In the genomic region with DNA sequence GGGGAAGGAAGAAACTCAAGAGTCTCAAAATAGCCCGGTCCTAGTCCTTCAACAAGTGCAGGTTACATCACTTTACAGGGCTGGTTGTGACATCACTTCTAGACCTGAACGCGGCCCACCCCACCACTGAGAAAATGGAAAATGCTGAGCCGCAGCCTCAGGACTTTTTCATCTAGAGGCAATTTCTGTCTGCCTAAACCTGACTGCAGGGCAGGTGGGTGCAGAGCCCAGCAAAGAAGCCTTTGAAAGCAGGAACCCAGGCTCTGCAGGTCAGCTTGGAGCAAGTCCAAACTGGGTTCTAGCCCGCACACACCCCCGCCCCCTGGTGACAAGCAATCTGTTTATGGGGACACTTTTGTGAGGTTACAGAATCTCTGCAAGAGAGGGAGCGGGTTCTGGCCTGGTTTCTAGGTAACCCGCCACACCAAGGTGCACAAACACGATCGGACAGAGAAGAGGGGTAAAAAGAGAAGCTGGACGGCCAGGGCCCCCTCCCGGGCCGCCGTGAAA, we compare ENCODE assay signal across 8 mouse cellular contexts.
DNase-seq lines count a peak whose midpoint lies in the region; ATAC-seq and TF ChIP-seq lines count a peak whose summit lies in the region.

No protein-coding gene starts in this region.

- no peak for TF ChIP-seq CTCF in lung, adult 2 months (IDR thresholded peaks at IDR 0.05; ENCODE audit: insufficient read depth, low read length)

- no peaks in the 10 kb centered on the region for H3K36me3 ChIP-seq in kidney, embryonic 15.5 days
- H3K36me3 ChIP-seq in neural tube, embryonic 13.5 days, result no peaks in the 10 kb centered on the region

- H3K4me3 ChIP-seq in kidney, embryonic 15.5 days (replicated peaks), result peak overlapping the region; percentile 59
- H3K4me3 ChIP-seq in lung, adult 2 months (replicated peaks; ENCODE audit: extremely low read depth, low read depth, low read length), result peak overlapping the region; percentile 60
- peak overlapping the region; percentile 56 for H3K4me3 ChIP-seq in neural tube, embryonic 13.5 days

- H3K4me1 ChIP-seq in kidney, embryonic 15.5 days, result peaks cover 80% of the 10 kb centered on the region
- peaks cover 12% of the 10 kb centered on the region for H3K4me1 ChIP-seq in lung, adult 2 months (ENCODE audit: control insufficient read depth, insufficient read depth, low read length)
- H3K4me1 ChIP-seq in neural tube, embryonic 13.5 days (replicated peaks), result peaks cover 73% of the 10 kb centered on the region

- 0 out of 2 replicates have a peak, but pooled peaks have one; percentile 10 for TF ChIP-seq POLR2A in lung, adult 2 months (IDR thresholded peaks at IDR 0.05; ENCODE audit: borderline replicate concordance, extremely low read depth, low read depth, low read length)

- no peaks in the 10 kb centered on the region for H3K9me3 ChIP-seq in kidney, embryonic 15.5 days (replicated peaks)
- no peaks in the 10 kb centered on the region for H3K9me3 ChIP-seq in neural tube, embryonic 13.5 days

- H3K27me3 ChIP-seq in kidney, embryonic 15.5 days, result no peaks in the 10 kb centered on the region
- no peaks in the 10 kb centered on the region for H3K27me3 ChIP-seq in neural tube, embryonic 13.5 days

- peak overlapping the region; percentile 98 for H3K27ac ChIP-seq in kidney, embryonic 15.5 days
- peak overlapping the region; percentile 96 for H3K27ac ChIP-seq in neural tube, embryonic 13.5 days (replicated peaks)

- H3K9ac ChIP-seq in kidney, embryonic 15.5 days, result peak overlapping the region; percentile 69
- peak overlapping the region; percentile 88 for H3K9ac ChIP-seq in neural tube, embryonic 13.5 days

- ATAC-seq in kidney, embryonic 15.5 days (replicated peaks; ENCODE audit: low FRiP score), result peak; percentile 50
- peak; percentile 49 for ATAC-seq in neural tube, embryonic 13.5 days (ENCODE audit: low read depth)
- ATAC-seq in erythroid progenitor cell, adult 5-6 weeks (replicated peaks; ENCODE audit: low FRiP score, poor library complexity, severe bottlenecking), result no peak

- H3K4me2 ChIP-seq in kidney, embryonic 15.5 days, result peak overlapping the region; percentile 79
- peak overlapping the region; percentile 71 for H3K4me2 ChIP-seq in neural tube, embryonic 13.5 days

- 2% methylated on average over 14 of the region's 14 CpGs for WGBS in kidney, embryonic 15.5 days
- WGBS in lung, adult 2 months, result 7% methylated on average over 14 of the region's 14 CpGs
- under 1% methylated on average over 14 of the region's 14 CpGs for WGBS in neural tube, embryonic 13.5 days

- DNase-seq in urinary bladder, postnatal 14 days (ENCODE audit: low spot score), result peak; percentile 30
- DNase-seq in urinary bladder, adult 18-20 months (ENCODE audit: low spot score in 2 of 2), result no peak
- peak; percentile 87 for DNase-seq in cerebellum, adult 11 months
- DNase-seq in gastrocnemius, postnatal 10 days, result peak; percentile 38
- DNase-seq in lung, adult 2 months, result no peak

Comparison
In these comparisons a context has a peak if more than half of its experiments do, and no peak if none do; other contexts are left out.
1. DNase-seq: peak in urinary bladder, postnatal 14 days (single experiment), cerebellum, adult 11 months (single experiment) and gastrocnemius, postnatal 10 days (single experiment); none in urinary bladder, adult 18-20 months (0 of 2) and lung, adult 2 months (single experiment).
2. Peak in every context shown above with its lines, with median percentiles within 50 percentile points of each other: H3K4me3 ChIP-seq.